Mouse (Mus musculus): Measurements from ENCODE around the gene Gm28230.

Gm28230 gene

DNA sequence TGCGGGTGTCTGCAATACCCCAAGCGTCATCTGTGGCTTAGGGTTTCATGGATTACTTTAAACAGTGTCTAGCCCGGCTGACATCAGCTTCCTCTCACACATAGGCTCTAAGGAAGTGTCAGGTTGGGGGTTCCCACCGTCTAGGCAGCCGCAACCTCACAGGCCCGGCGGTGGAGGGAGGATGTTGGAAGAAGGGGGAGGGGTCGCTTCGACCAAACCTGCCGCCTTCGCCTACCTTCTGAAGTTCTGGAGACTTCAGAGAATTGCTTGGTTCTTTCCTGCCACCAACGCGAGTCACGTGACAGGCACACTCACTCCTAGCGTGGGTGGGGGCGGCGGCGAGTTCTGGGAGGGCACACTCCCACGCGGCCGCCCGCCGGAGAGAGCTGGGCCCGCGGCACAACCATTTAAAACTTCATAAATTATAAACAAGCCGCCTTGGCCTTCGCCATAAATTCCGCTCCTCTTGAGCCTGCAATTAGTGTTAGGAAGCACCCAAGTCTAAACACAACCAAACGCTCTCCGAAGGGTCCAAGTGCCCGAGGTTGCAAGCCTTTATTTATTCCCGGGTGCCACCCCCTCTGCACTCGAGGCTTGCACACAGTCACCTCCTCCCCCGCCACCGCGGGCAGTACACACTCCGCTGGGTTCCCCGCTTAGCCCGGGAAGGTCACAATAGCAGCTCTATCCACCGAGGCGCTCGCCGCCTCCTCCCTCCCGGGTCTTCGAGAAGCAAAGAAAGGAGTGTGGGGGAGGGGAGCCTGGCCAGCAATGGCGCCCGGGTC, 23.0 kb downstream of the Gm28230 start:
- peaks cover 47% of the 10 kb centered on the region for H3K4me1 ChIP-seq (replicated peaks; ENCODE audit: low read depth, low read length)
- H3K9me3 ChIP-seq (ENCODE audit: low read length): 0 out of 2 replicates have a peak, but pooled peaks cover under 1% of the 10 kb centered on the region
- H3K4me3 ChIP-seq (replicated peaks; ENCODE audit: low read length): peak overlapping the region; percentile 61
- no peaks in the 10 kb centered on the region for H3K36me3 ChIP-seq (ENCODE audit: insufficient read depth, low read length)
- peaks cover 99% of the 10 kb centered on the region for H3K27me3 ChIP-seq (ENCODE audit: insufficient read depth, low read length)
- TF ChIP-seq CTCF (conservative IDR thresholded peaks at IDR 0.05; ENCODE audit: low read length): no peak
- no peak for TF ChIP-seq NANOG (IDR thresholded peaks at IDR 0.05; ENCODE audit: borderline replicate concordance, low read length)
- TF ChIP-seq POU5F1 (IDR thresholded peaks at IDR 0.05; ENCODE audit: borderline replicate concordance, low read length): no peak

DNA sequence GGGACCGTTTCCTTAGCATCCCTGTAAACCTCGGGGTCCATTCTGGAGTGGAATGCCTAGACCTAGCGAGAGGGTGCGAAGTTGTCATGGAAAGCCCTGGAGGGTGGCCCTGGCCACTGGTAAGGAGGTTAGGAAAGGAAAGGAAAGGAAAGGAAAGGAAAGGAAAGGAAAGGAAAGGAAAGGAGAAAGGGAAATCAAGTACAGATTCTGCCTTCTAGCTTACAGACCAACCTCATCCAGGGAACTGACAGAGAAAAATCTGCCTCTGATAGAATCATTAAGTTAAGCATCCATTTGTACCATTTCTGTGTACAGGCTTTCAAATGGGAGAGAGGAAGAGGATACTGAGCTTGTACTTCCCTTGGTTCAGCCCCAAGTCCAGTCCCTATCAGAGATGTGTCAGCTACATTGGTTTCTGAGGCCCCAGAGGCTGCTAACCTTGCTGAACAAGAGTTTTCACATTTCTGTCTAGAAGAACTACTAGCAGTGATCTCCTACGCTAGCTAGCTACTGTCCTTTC, 24.3 kb downstream of the Gm28230 start:
- Histone ChIP-seq H3K36me3 (ENCODE audit: insufficient read depth, low read length) (no peaks in the 10 kb centered on the region), H3K27me3 (ENCODE audit: insufficient read depth, low read length) (peaks cover 97% of the 10 kb centered on the region), H3K4me3 (replicated peaks; ENCODE audit: low read length) (no peak overlapping the region), H3K4me1 (replicated peaks; ENCODE audit: low read depth, low read length) (peaks cover 43% of the 10 kb centered on the region), H3K9me3 (ENCODE audit: low read length) (no peaks in the 10 kb centered on the region)
- TF ChIP-seq NANOG (IDR thresholded peaks at IDR 0.05; ENCODE audit: borderline replicate concordance, low read length): no peak
- TF ChIP-seq POU5F1 (IDR thresholded peaks at IDR 0.05; ENCODE audit: borderline replicate concordance, low read length): no peak
- TF ChIP-seq CTCF (conservative IDR thresholded peaks at IDR 0.05; ENCODE audit: low read length): no peak

DNA sequence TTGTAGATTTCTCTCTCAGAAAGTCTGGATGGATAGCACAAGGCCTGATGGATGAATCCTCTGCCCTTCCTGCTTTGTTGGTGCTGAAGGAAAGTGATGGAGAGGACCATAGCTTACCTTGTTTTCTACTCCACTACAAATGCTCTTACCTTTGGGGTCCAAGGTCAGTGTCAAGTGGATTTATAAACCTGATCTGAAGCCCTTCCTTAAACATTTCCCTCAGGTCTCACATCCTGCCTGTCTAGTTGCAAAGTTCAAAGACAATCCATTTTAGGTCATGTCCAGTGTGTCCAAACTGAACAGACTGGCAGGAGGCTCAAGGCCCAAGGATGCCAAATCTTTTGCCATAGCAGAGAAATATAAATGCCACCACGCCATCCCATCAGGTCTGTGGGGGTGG, 25.3 kb downstream of the Gm28230 start:
- H3K9me3 ChIP-seq (ENCODE audit: low read length): no peaks in the 10 kb centered on the region

DNA sequence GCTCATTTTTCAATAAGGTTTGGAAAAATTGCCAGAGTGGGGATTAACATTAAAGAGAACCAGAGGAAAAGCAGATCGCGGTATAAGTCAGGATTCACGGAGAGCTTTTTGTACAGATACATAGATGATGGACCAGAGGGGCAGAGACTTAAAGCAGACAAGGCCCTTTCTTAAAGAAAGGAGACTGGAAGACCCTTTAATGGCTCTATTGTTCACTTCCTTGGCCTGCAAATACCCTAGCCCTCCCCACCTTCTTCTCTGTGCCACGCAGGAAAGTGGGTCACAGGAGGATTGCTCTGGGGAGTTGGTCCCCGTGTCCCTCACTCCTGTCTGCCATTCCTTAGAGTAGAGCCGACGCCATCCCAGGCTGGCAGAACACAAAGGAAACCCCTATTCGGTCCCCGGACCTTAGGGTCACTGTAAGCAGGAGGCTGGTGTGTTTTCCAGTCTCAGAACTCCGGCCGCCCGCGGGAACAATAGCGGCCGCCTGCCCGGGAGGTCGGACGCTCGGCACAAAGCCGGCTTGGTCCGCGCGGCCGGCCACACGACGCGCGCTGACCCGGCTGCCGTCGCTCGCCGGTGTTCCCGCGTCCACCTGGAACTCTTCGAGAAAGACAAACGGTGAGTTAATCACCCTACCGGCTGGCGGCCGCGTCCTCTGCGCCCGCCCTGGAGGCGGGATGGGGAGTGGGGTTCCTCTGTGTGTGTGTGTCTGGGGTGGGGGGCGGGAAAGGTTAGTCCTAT, 26.1 kb downstream of the Gm28230 start:
- Histone ChIP-seq H3K36me3 (ENCODE audit: insufficient read depth, low read length) (no peaks in the 10 kb centered on the region), H3K4me3 (replicated peaks; ENCODE audit: low read length) (peak overlapping the region; percentile 58), H3K27me3 (ENCODE audit: insufficient read depth, low read length) (peaks cover 96% of the 10 kb centered on the region), H3K4me1 (replicated peaks; ENCODE audit: low read depth, low read length) (peaks cover 31% of the 10 kb centered on the region), H3K9me3 (ENCODE audit: low read length) (no peaks in the 10 kb centered on the region)
- TF ChIP-seq CTCF (conservative IDR thresholded peaks at IDR 0.05; ENCODE audit: low read length) (no peak), NANOG (IDR thresholded peaks at IDR 0.05; ENCODE audit: borderline replicate concordance, low read length) (no peak), POU5F1 (IDR thresholded peaks at IDR 0.05; ENCODE audit: borderline replicate concordance, low read length) (no peak)

More for the DNA sequence above, 25.3 kb downstream of the Gm28230 start:
- Histone ChIP-seq H3K36me3 (ENCODE audit: insufficient read depth, low read length) (no peaks in the 10 kb centered on the region), H3K27me3 (ENCODE audit: insufficient read depth, low read length) (peaks cover 97% of the 10 kb centered on the region), H3K4me1 (replicated peaks; ENCODE audit: low read depth, low read length) (peaks cover 35% of the 10 kb centered on the region), H3K4me3 (replicated peaks; ENCODE audit: low read length) (no peak overlapping the region)
- no peak for TF ChIP-seq POU5F1 (IDR thresholded peaks at IDR 0.05; ENCODE audit: borderline replicate concordance, low read length)
- no peak for TF ChIP-seq NANOG (IDR thresholded peaks at IDR 0.05; ENCODE audit: borderline replicate concordance, low read length)
- no peak for TF ChIP-seq CTCF (conservative IDR thresholded peaks at IDR 0.05; ENCODE audit: low read length)

DNA sequence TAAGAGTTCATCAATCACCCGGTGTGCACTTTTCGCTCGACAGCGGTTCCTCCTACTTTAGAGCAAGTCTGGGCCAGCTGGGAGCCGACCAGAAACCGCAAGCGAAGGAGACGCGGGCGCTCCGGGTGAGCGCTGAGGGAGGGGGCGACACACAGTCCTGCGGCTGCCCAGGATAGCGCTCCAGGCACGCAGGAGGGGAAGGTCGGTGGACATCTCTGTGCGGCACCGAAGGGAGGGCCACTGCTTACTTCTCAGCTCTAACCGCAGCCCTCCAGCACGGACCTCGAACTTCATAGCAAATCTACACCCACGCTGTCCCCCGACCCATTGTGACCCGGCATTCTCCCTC, 26.6 kb downstream of the Gm28230 start:
- H3K27me3 ChIP-seq (ENCODE audit: insufficient read depth, low read length): peaks cover 96% of the 10 kb centered on the region
- H3K4me1 ChIP-seq (replicated peaks; ENCODE audit: low read depth, low read length): peaks cover 31% of the 10 kb centered on the region
- H3K4me3 ChIP-seq (replicated peaks; ENCODE audit: low read length): peak overlapping the region; percentile 58
- TF ChIP-seq NANOG (IDR thresholded peaks at IDR 0.05; ENCODE audit: borderline replicate concordance, low read length) (no peak), POU5F1 (IDR thresholded peaks at IDR 0.05; ENCODE audit: borderline replicate concordance, low read length) (no peak), CTCF (conservative IDR thresholded peaks at IDR 0.05; ENCODE audit: low read length) (no peak)
- H3K36me3 ChIP-seq (ENCODE audit: insufficient read depth, low read length): no peaks in the 10 kb centered on the region
- H3K9me3 ChIP-seq (ENCODE audit: low read length): no peaks in the 10 kb centered on the region

DNA sequence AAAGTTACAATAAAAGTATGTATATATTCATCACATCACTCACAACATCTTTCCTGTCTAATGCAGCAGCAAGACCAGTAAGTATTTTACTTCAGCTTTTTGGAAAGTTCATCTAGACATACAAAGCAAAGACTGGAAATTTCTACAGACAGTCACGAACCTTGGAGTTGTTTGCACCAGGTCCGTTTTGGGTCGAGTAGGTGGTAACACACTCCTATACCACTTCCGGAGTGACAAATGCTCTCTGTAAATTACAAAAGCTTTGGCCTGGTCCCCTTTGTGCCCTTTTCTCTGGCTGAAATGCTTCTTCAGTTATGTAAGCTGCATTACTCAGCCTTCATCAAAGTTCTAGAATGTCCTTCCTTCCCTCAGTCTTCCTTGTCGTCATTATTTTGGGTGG, 27.2 kb downstream of the Gm28230 start:
- H3K9me3 ChIP-seq (ENCODE audit: low read length): no peaks in the 10 kb centered on the region
- H3K4me3 ChIP-seq (replicated peaks; ENCODE audit: low read length): no peak overlapping the region
- H3K4me1 ChIP-seq (replicated peaks; ENCODE audit: low read depth, low read length): peaks cover 31% of the 10 kb centered on the region
- TF ChIP-seq CTCF (conservative IDR thresholded peaks at IDR 0.05; ENCODE audit: low read length): no peak
- TF ChIP-seq POU5F1 (IDR thresholded peaks at IDR 0.05; ENCODE audit: borderline replicate concordance, low read length): no peak
- TF ChIP-seq NANOG (IDR thresholded peaks at IDR 0.05; ENCODE audit: borderline replicate concordance, low read length): no peak
- peaks cover 96% of the 10 kb centered on the region for H3K27me3 ChIP-seq (ENCODE audit: insufficient read depth, low read length)
- no peaks in the 10 kb centered on the region for H3K36me3 ChIP-seq (ENCODE audit: insufficient read depth, low read length)

DNA sequence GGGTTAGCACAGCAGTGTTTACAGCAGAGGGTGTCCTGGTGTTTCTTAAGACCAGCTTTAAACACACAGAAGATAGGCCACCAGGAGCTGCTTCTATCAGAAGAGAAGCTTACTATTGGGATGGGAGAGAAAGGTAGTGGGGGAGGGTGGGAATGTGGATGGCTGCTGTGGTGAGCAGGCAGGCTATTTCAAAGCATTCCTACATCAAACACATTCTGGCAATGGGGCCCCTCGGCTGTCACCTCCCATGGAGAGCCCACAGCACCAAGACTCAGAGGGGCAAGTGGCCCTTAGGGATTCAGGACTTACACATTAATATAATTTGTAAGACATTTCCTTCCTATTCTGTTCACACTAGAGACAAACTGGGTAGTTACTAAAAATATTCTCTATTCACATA, 33.6 kb downstream of the Gm28230 start:
- TF ChIP-seq NANOG (IDR thresholded peaks at IDR 0.05; ENCODE audit: borderline replicate concordance, low read length): no peak
- TF ChIP-seq CTCF (conservative IDR thresholded peaks at IDR 0.05; ENCODE audit: low read length): no peak
- TF ChIP-seq POU5F1 (IDR thresholded peaks at IDR 0.05; ENCODE audit: borderline replicate concordance, low read length): no peak
- H3K36me3 ChIP-seq (ENCODE audit: insufficient read depth, low read length): no peaks in the 10 kb centered on the region
- H3K4me1 ChIP-seq (replicated peaks; ENCODE audit: low read depth, low read length): peaks cover 6% of the 10 kb centered on the region
- H3K4me3 ChIP-seq (replicated peaks; ENCODE audit: low read length): no peak overlapping the region
- H3K27me3 ChIP-seq (ENCODE audit: insufficient read depth, low read length): peaks cover 90% of the 10 kb centered on the region
- no peaks in the 10 kb centered on the region for H3K9me3 ChIP-seq (ENCODE audit: low read length)

DNA sequence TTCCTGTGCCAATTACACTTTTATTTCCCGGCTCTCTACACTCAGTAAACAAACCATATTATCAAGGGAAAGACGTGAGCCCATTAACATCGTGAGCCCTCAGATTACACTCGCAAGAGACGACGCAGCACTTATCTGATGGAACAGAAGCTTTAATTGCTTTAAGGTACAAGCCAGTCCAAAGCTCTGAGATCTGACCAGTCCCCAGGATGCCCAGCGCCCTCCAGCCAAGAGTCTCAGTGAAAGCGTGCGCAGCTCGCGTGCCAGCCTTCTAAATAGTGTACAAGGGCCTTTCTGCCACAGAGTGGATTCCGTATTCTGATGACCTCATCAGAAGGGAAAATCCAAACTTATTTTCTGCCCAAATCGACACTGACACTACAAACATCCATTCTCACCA, 35.4 kb downstream of the Gm28230 start:
- peaks cover 6% of the 10 kb centered on the region for H3K4me1 ChIP-seq (replicated peaks; ENCODE audit: low read depth, low read length)
- H3K4me3 ChIP-seq (replicated peaks; ENCODE audit: low read length): no peak overlapping the region
- H3K9me3 ChIP-seq (ENCODE audit: low read length): no peaks in the 10 kb centered on the region
- no peak for TF ChIP-seq CTCF (conservative IDR thresholded peaks at IDR 0.05; ENCODE audit: low read length)
- no peak for TF ChIP-seq POU5F1 (IDR thresholded peaks at IDR 0.05; ENCODE audit: borderline replicate concordance, low read length)
- TF ChIP-seq NANOG (IDR thresholded peaks at IDR 0.05; ENCODE audit: borderline replicate concordance, low read length): no peak
- no peaks in the 10 kb centered on the region for H3K36me3 ChIP-seq (ENCODE audit: insufficient read depth, low read length)
- peaks cover 87% of the 10 kb centered on the region for H3K27me3 ChIP-seq (ENCODE audit: insufficient read depth, low read length)

Data from E14TG2a.4 (cell line).